Mouse (Mus musculus) heart, embryonic 16.5 days (tissue): ENCODE measurements around the gene Nkx2-3. TPM values are rescaled to one million over a fixed set of nuclear protein-coding genes. Genes with fewer than 3 reads are reported as not detected.

Experiments used
- ATAC-seq: fragments of 200-750 bp; cut with Nextera tagmentation; replicated peaks from 2 replicates; pipeline ENCODE4 v1.8.0; 2017; ENCODE audit warnings: moderate number of reproducible peaks; ENCODE audit not compliant: insufficient read depth, low FRiP score; ENCODE audit errors: extremely low read depth
- H3K27ac ChIP-seq: fragments of 300-500 bp; sonication (generic); 2 replicates; pipeline ENCODE4 v1.5.1; 2014; ENCODE audit warnings: mild to moderate bottlenecking, low read length, control low read depth, moderate library complexity
- H3K27me3 ChIP-seq: fragments of 300-500 bp; sonication (generic); 2 replicates; pipeline ENCODE4 v1.6.1; 2014; ENCODE audit warnings: low read length, mixed read lengths; ENCODE audit not compliant: control insufficient read depth, insufficient read depth
- H3K36me3 ChIP-seq: fragments of 300-500 bp; sonication (generic); 2 replicates; pipeline ENCODE4 v1.6.1; 2014; ENCODE audit not compliant: control insufficient read depth, insufficient read depth
- H3K4me1 ChIP-seq: fragments of 300-500 bp; sonication (generic); 2 replicates; pipeline ENCODE4 v1.6.1; 2014; ENCODE audit warnings: low read length, mixed read lengths; ENCODE audit not compliant: control insufficient read depth, insufficient read depth
- H3K4me2 ChIP-seq: fragments of 300-500 bp; sonication (generic); 2 replicates; pipeline ENCODE4 v1.6.1; 2014; ENCODE audit warnings: low read depth, mild to moderate bottlenecking, control low read depth, low read length
- H3K4me3 ChIP-seq: fragments of 300-500 bp; sonication (generic); 2 replicates; pipeline ENCODE4 v1.5.1; 2014; ENCODE audit warnings: mild to moderate bottlenecking, control low read depth, low read length
- H3K9ac ChIP-seq: fragments of 300-500 bp; sonication (generic); 2 replicates; pipeline ENCODE4 v1.6.1; 2014; ENCODE audit warnings: low read length, control low read depth
- H3K9me3 ChIP-seq: fragments of 300-500 bp; sonication (generic); replicated peaks from 2 replicates; pipeline ENCODE4 v1.6.1; 2016; ENCODE audit warnings: low read length; ENCODE audit not compliant: control insufficient read depth
- WGBS: fragments of 180-500 bp; shearing (Covaris S2); extraction: QIAGEN DNeasy Blood & Tissue Kit; methylation state at CpG from one replicate; pipeline ENCODE4 v1.1.7; 2014; 5-methylcytosine and 5-hydroxymethylcytosine counted together
- polyA plus RNA-seq: library from polyadenylated mRNA; unstranded; fragments of >200 nt; fragmentation: Nextera tagmentation; extraction: Ambion mirVana; gene quantifications from 2 replicates; pipeline ENCODE4 v1.2.1, GENCODE M21; 2015

Nkx2-3 gene
- polyA plus RNA-seq, 1 experiment from 2014 or later: not detected

DNA sequence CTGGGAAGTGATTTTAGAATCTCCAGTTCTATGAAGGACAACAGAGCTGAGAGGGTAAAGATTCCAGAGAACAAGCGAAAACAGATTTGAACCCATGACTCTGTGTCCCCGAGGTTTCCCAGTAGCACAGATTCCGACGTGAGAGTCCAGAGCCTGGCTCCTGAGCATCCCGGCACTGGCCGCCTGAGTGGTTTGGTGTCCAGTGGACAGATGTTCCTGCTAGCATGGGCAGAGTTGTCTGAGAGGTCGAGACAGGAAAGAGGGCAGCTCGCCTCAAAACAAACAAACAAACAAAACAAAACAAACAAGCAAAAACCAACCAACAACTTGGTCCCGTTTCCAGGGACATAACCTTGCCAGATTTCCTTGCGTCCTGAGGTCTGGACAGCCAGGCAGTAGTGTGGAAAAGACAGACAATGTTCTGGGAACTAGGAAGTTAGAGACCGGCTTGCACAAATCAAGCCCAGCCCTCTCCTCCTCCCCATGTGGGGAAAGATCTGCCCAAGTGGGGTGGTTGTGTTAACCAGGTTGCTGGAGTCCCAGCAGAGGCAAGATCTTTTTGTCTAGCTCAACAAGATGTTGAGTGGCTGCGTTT, 10.0 kb upstream of the Nkx2-3 start:
- Histone ChIP-seq H3K4me2 (no peak overlapping the region), H3K4me3 (no peak overlapping the region), H3K27me3 (peaks cover 97% of the 10 kb centered on the region), H3K9me3 (no peaks in the 10 kb centered on the region), H3K9ac (no peak overlapping the region), H3K27ac (no peak overlapping the region), H3K36me3 (no peaks in the 10 kb centered on the region), H3K4me1 (no peaks in the 10 kb centered on the region)
- ATAC-seq: no peak
- 7% methylated on average over 12 of the region's 12 CpGs for WGBS

GRCm38 (mm10) chr19:43603521-43603920, 8.6 kb upstream of the Nkx2-3 start:
- Histone ChIP-seq H3K36me3 (no peaks in the 10 kb centered on the region), H3K9me3 (no peaks in the 10 kb centered on the region), H3K4me1 (no peaks in the 10 kb centered on the region), H3K9ac (no peak overlapping the region), H3K4me2 (no peak overlapping the region), H3K4me3 (no peak overlapping the region), H3K27ac (no peak overlapping the region), H3K27me3 (peaks cover 92% of the 10 kb centered on the region)
- WGBS: 10% methylated on average over 5 of the region's 5 CpGs
- ATAC-seq: no peak

DNA sequence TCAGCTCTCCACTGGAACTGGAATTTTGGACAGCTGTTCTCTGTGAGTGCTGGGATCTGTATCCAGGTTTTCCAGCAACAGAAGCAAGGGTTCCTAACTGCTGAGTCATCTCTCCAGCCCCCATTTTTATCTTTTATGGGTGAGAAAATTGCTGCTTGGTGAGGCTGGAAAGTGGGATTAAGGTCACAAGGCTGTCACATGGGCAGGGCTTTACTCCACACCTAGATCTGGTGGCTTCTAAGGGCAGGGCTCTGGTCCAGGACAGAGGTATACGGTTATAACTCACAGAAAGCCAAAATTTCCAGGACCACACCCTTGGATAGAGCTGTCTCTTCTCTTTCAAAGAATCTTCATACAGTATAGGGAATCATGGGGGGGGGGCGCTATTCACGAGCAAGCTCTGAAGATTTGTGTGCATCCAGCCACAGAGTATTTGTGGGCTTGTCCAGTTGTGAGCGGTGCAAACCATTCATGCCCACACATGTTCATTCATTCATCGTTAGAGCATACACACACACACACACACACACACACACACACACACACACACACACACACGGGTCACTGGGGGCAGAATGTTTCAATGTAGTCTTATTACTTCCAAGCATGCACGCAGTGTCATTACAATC, 7.5 kb upstream of the Nkx2-3 start:
- ATAC-seq: no peak
- H3K27me3 ChIP-seq: peaks cover 88% of the 10 kb centered on the region
- no peak overlapping the region for H3K4me3 ChIP-seq
- H3K36me3 ChIP-seq: no peaks in the 10 kb centered on the region
- H3K4me1 ChIP-seq: no peaks in the 10 kb centered on the region
- H3K4me2 ChIP-seq: no peak overlapping the region
- no peak overlapping the region for H3K27ac ChIP-seq
- H3K9me3 ChIP-seq: no peaks in the 10 kb centered on the region
- H3K9ac ChIP-seq: no peak overlapping the region
- 18% methylated on average over 6 of the region's 7 CpGs for WGBS

DNA sequence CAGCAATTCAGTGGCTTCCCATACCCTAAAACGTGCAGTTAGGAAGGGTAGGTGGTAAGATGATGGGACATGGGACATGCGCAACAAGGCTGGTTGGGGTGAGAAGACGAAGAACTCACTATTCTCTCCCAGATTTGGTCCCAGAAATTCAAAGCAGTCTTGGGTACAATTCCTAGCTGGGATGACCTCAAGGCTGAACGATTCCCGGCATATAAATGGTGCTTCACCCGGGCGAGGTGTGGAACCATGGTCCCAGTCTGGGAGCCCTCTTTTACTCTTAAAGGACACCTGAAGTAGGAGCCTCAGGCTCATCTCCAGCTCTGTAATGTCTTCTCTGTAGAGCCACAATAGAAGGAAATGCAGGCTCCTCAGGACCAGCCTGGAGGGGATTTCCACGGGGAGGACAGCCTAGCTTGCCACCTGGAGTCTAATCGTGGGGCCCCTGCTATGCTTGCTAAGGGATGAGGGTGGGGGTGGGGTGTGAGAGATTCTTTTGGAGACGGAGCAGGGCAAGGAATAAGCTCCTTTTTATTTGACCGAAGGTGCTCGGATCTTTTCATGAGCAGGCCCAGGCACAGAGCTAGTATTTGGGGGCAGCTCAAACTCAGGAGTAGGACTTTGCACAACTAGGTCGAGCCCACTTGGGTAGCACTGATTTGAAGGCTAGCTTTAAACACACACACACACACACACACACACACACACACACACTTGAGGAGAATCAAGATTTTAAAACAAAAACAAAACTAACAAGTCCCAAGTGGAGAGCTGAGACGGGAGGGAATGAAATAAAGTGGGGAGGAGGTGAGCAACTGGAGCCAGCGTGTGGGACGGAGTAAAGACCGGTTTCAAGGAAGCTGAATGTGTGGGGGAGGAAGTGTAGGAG, 6.2 kb upstream of the Nkx2-3 start:
- Histone ChIP-seq H3K36me3 (no peaks in the 10 kb centered on the region), H3K27ac (no peak overlapping the region), H3K9me3 (no peaks in the 10 kb centered on the region), H3K4me3 (no peak overlapping the region), H3K9ac (no peak overlapping the region), H3K4me1 (no peaks in the 10 kb centered on the region), H3K27me3 (peaks cover 84% of the 10 kb centered on the region), H3K4me2 (no peak overlapping the region)
- no peak for ATAC-seq
- 7% methylated on average over 17 of the region's 17 CpGs for WGBS

DNA sequence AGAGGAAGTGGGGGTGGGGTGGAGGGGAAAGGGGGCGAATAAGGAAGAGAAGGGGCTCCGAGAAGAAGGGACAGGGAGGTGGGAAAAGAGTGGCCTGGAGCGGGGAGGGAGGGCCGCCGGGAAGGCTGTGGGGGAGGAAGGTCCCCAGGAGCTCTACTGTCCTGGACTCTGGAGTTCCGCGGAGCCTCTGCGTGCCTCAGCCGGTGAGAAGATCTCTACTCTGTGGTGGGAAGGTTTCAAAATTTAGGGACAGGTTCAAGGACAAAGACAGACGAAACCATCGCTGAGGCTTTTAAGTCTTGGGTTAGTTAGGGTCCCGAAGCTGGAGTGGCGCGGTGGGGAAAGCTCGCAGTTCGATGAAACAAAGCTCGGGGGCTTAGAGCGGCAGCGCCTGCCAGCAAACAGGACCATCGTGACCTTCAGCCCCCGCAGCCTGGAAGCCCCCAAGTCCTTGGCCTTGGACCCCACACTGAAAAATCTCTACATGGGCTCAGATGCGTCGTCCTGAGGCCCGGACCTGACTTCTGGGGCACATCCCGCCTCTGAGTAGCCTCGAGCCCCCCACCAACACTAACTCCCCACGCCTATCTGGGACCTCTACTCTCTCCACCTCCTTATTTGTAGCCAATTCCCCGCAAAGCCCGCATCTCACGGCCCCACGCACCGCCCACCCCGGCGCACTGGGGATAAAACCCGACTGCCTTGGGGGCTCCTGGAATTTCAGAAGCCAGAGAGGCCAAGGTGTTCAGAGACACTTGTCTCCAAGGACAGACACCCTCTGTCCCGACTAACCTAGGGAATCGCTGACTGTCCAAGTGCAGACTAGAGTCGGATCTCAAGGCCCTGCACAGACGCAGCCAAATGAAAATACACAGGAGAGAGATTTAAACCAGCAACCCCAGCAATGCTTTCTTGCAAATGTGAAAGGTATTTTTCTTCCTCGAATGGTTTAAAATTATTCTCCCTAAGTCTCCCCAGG, 5.3 kb upstream of the Nkx2-3 start:
- ATAC-seq: no peak
- 2% methylated on average over 40 of the region's 40 CpGs for WGBS
- 0 out of 2 replicates have a peak overlapping the region, but pooled peaks have one; percentile 17 for H3K4me2 ChIP-seq
- no peaks in the 10 kb centered on the region for H3K4me1 ChIP-seq
- no peak overlapping the region for H3K27ac ChIP-seq
- H3K36me3 ChIP-seq: no peaks in the 10 kb centered on the region
- H3K4me3 ChIP-seq: no peak overlapping the region
- no peak overlapping the region for H3K9ac ChIP-seq
- no peaks in the 10 kb centered on the region for H3K9me3 ChIP-seq
- H3K27me3 ChIP-seq: peaks cover 83% of the 10 kb centered on the region

GRCm38 (mm10) chr19:43607842-43608680, 4.1 kb upstream of the Nkx2-3 start:
- Histone ChIP-seq H3K4me1 (0 out of 2 replicates have a peak, but pooled peaks cover 4% of the 10 kb centered on the region), H3K27ac (no peak overlapping the region), H3K4me3 (no peak overlapping the region), H3K27me3 (peaks cover 83% of the 10 kb centered on the region), H3K9ac (no peak overlapping the region), H3K9me3 (no peaks in the 10 kb centered on the region), H3K4me2 (no peak overlapping the region), H3K36me3 (no peaks in the 10 kb centered on the region)
- no peak for ATAC-seq
- WGBS: 2% methylated on average over 11 of the region's 11 CpGs

- H3K27me3 ChIP-seq: peaks cover 79% of the 10 kb centered on the region
- no peak overlapping the region for H3K4me3 ChIP-seq
- no peak for ATAC-seq
- 0 out of 2 replicates have a peak, but pooled peaks cover 4% of the 10 kb centered on the region for H3K4me1 ChIP-seq
- no peak overlapping the region for H3K9ac ChIP-seq
- no peak overlapping the region for H3K27ac ChIP-seq
- H3K36me3 ChIP-seq: no peaks in the 10 kb centered on the region
- no peaks in the 10 kb centered on the region for H3K9me3 ChIP-seq
- 13% methylated on average over 8 of the region's 8 CpGs for WGBS
- no peak overlapping the region for H3K4me2 ChIP-seq
These were observed 3.2 kb upstream of the Nkx2-3 start for GRCm38 (mm10) chr19:43608711-43609457.
